ENCODE assay signal across 11 mouse cellular contexts in genomic region chr11:49763555-49763954, GRCm38 (mm10). TPM values are rescaled to one million over a fixed set of nuclear protein-coding genes. Genes with fewer than 3 reads are reported as not detected.
A peak's percentile ranks its signal among the peaks of the same experiment; 100 is the strongest.
DNase-seq lines count a peak whose midpoint lies in the region; ATAC-seq and TF ChIP-seq lines count a peak whose summit lies in the region.
"Had no signal": no experiment of that assay in that cellular context is flagged by ENCODE, and none has a peak within 500 bp of the region (broad histone marks: within the 10 kb centered on the region; RNA-seq: fewer than 3 reads in every experiment).

No protein-coding gene starts in this region.

- no peak overlapping the region for H3K9ac ChIP-seq in forebrain, embryonic 15.5 days (replicated peaks)
- H3K9ac ChIP-seq in kidney, embryonic 15.5 days = no peak overlapping the region
- no peak overlapping the region for H3K9ac ChIP-seq in embryonic facial prominence, embryonic 13.5 days
- no peak overlapping the region for H3K9ac ChIP-seq in neural tube, embryonic 13.5 days
- H3K9ac ChIP-seq: liver, embryonic 13.5 days had no signal

- no peaks in the 10 kb centered on the region for H3K27me3 ChIP-seq in forebrain, embryonic 10.5 days (ENCODE audit: poor library complexity, severe bottlenecking)
- H3K27me3 ChIP-seq in forebrain, embryonic 15.5 days = no peaks in the 10 kb centered on the region
- H3K27me3 ChIP-seq in kidney, embryonic 15.5 days = no peaks in the 10 kb centered on the region
- no peaks in the 10 kb centered on the region for H3K27me3 ChIP-seq in kidney, adult 2 months (replicated peaks; ENCODE audit: control insufficient read depth, insufficient read depth, low read length)
- H3K27me3 ChIP-seq in embryonic facial prominence, embryonic 13.5 days = no peaks in the 10 kb centered on the region
- H3K27me3 ChIP-seq in neural tube, embryonic 13.5 days = no peaks in the 10 kb centered on the region
- H3K27me3 ChIP-seq: liver, embryonic 13.5 days had no signal

- no peak for TF ChIP-seq POLR2A in kidney, adult 2 months (IDR thresholded peaks at IDR 0.05; ENCODE audit: low read depth, low read length)

- no peak for ATAC-seq in forebrain, embryonic 15.5 days (replicated peaks)
- no peak; the same call in 1 of the 2 replicates for ATAC-seq in kidney, embryonic 15.5 days (replicated peaks; ENCODE audit: low FRiP score)
- no peak for ATAC-seq in embryonic facial prominence, embryonic 13.5 days (ENCODE audit: insufficient number of reproducible peaks, insufficient read depth, low FRiP score, low TSS enrichment, low read depth)
- no peak for ATAC-seq in neural tube, embryonic 13.5 days (ENCODE audit: low read depth)
- ATAC-seq in monocyte, adult 5-6 weeks (replicated peaks; ENCODE audit: insufficient number of reproducible peaks, low FRiP score, low TSS enrichment, poor library complexity, severe bottlenecking) = no peak
- ATAC-seq: forebrain, embryonic 14.5 days had no signal

- no peak for TF ChIP-seq CTCF in kidney, adult 2 months (conservative IDR thresholded peaks at IDR 0.05; ENCODE audit: insufficient read depth, insufficient read length, low read depth, low read length)

- no peak overlapping the region for H3K4me3 ChIP-seq in forebrain, embryonic 10.5 days
- H3K4me3 ChIP-seq in forebrain, embryonic 15.5 days = no peak overlapping the region
- H3K4me3 ChIP-seq in kidney, embryonic 15.5 days (replicated peaks) = no peak overlapping the region
- no peak overlapping the region for H3K4me3 ChIP-seq in kidney, adult 2 months (ENCODE audit: insufficient read depth, low read depth, low read length)
- H3K4me3 ChIP-seq in embryonic facial prominence, embryonic 13.5 days = no peak overlapping the region
- no peak overlapping the region for H3K4me3 ChIP-seq in neural tube, embryonic 13.5 days
- H3K4me3 ChIP-seq: liver, embryonic 13.5 days; megakaryocyte, embryonic 14.5 days had no signal

- no peaks in the 10 kb centered on the region for H3K9me3 ChIP-seq in forebrain, embryonic 10.5 days
- no peaks in the 10 kb centered on the region for H3K9me3 ChIP-seq in forebrain, embryonic 15.5 days
- no peaks in the 10 kb centered on the region for H3K9me3 ChIP-seq in kidney, embryonic 15.5 days (replicated peaks)
- no peaks in the 10 kb centered on the region for H3K9me3 ChIP-seq in embryonic facial prominence, embryonic 13.5 days
- no peaks in the 10 kb centered on the region for H3K9me3 ChIP-seq in neural tube, embryonic 13.5 days
- H3K9me3 ChIP-seq: liver, embryonic 13.5 days had no signal

- no peak overlapping the region for H3K4me2 ChIP-seq in forebrain, embryonic 15.5 days (replicated peaks)
- H3K4me2 ChIP-seq in kidney, embryonic 15.5 days = no peak overlapping the region
- no peak overlapping the region for H3K4me2 ChIP-seq in embryonic facial prominence, embryonic 13.5 days
- H3K4me2 ChIP-seq in neural tube, embryonic 13.5 days = no peak overlapping the region

- H3K27ac ChIP-seq in forebrain, embryonic 10.5 days = peak overlapping the region; percentile 79
- H3K27ac ChIP-seq in forebrain, embryonic 15.5 days (replicated peaks) = no peak overlapping the region
- H3K27ac ChIP-seq in kidney, embryonic 15.5 days = peak overlapping the region; percentile 71
- no peak overlapping the region for H3K27ac ChIP-seq in kidney, adult 2 months (ENCODE audit: insufficient read depth, low read depth, low read length)
- peak overlapping the region; percentile 79 for H3K27ac ChIP-seq in embryonic facial prominence, embryonic 13.5 days
- H3K27ac ChIP-seq in neural tube, embryonic 13.5 days (replicated peaks) = 0 out of 2 replicates have a peak overlapping the region, but pooled peaks have one; percentile 5
- H3K27ac ChIP-seq: liver, embryonic 13.5 days had no signal

- H3K4me1 ChIP-seq in forebrain, embryonic 10.5 days = peaks cover 20% of the 10 kb centered on the region
- no peaks in the 10 kb centered on the region for H3K4me1 ChIP-seq in forebrain, embryonic 15.5 days
- H3K4me1 ChIP-seq in kidney, embryonic 15.5 days = peaks cover 18% of the 10 kb centered on the region
- 0 out of 2 replicates have a peak, but pooled peaks cover 4% of the 10 kb centered on the region for H3K4me1 ChIP-seq in kidney, adult 2 months (ENCODE audit: control insufficient read depth, insufficient read depth, low read length)
- H3K4me1 ChIP-seq in embryonic facial prominence, embryonic 13.5 days = peaks cover 24% of the 10 kb centered on the region
- H3K4me1 ChIP-seq in neural tube, embryonic 13.5 days (replicated peaks) = peaks cover 12% of the 10 kb centered on the region

- no peak for DNase-seq in forebrain, embryonic 10.5 days (ENCODE audit: extremely low spot score, low spot score)
- DNase-seq in kidney, adult 2 months = no peak
- DNase-seq in right cerebral cortex, adult 18-20 months = no peak
- DNase-seq: liver, embryonic 13.5 days had no signal

- no peaks in the 10 kb centered on the region for H3K36me3 ChIP-seq in forebrain, embryonic 10.5 days (replicated peaks)
- H3K36me3 ChIP-seq in forebrain, embryonic 15.5 days = no peaks in the 10 kb centered on the region
- H3K36me3 ChIP-seq in kidney, embryonic 15.5 days = no peaks in the 10 kb centered on the region
- H3K36me3 ChIP-seq in kidney, adult 2 months (ENCODE audit: control insufficient read depth, insufficient read depth, low read length) = no peaks in the 10 kb centered on the region
- no peaks in the 10 kb centered on the region for H3K36me3 ChIP-seq in embryonic facial prominence, embryonic 13.5 days
- H3K36me3 ChIP-seq in neural tube, embryonic 13.5 days = no peaks in the 10 kb centered on the region
- H3K36me3 ChIP-seq: liver, embryonic 13.5 days had no signal

RNA-seq across cellular contexts. Expression of gene Gfpt2, which starts 30.4 kb away (rescaled TPM):
- 25.8 TPM in 2 replicates for polyA plus RNA-seq in forebrain, embryonic 10.5 days (2016; fragmentation: Nextera tagmentation; extraction: Ambion mirVana)
- polyA plus RNA-seq in forebrain, embryonic 15.5 days (2015; fragmentation: Nextera tagmentation; extraction: Ambion mirVana) = 9.3 and 11.1 TPM in 2 replicates
- polyA plus RNA-seq in kidney, embryonic 15.5 days (2015; fragmentation: Nextera tagmentation; extraction: Ambion mirVana) = 12.4 and 13.8 TPM in 2 replicates
- polyA plus RNA-seq in kidney, adult 2 months (2012; rRNA removed) = 7.1 and 7.9 TPM in 2 replicates
- polyA plus RNA-seq in embryonic facial prominence, embryonic 13.5 days (2015; fragmentation: Nextera tagmentation; extraction: Ambion mirVana) = 27.1 and 35.5 TPM in 2 replicates
- polyA plus RNA-seq in neural tube, embryonic 13.5 days (2015; fragmentation: Nextera tagmentation; extraction: Ambion mirVana) = 4.6 and 6.3 TPM in 2 replicates
- total RNA-seq in monocyte, adult 5-6 weeks (2017) = 0.19 to 1.8 TPM (median 0.49 TPM) in 3 replicates

RNA-seq across cellular contexts. Expression of gene Cnot6, which starts 51.0 kb away (rescaled TPM):
- 60.1 and 63.1 TPM in 2 replicates for polyA plus RNA-seq in forebrain, embryonic 10.5 days (2016; fragmentation: Nextera tagmentation; extraction: Ambion mirVana)
- polyA plus RNA-seq in forebrain, embryonic 15.5 days (2015; fragmentation: Nextera tagmentation; extraction: Ambion mirVana) = 69.9 and 78.7 TPM in 2 replicates
- polyA plus RNA-seq in kidney, embryonic 15.5 days (2015; fragmentation: Nextera tagmentation; extraction: Ambion mirVana) = 67.1 and 70.8 TPM in 2 replicates
- 10.5 and 14.1 TPM in 2 replicates for polyA plus RNA-seq in kidney, adult 2 months (2012; rRNA removed)
- 69.2 and 70.0 TPM in 2 replicates for polyA plus RNA-seq in embryonic facial prominence, embryonic 13.5 days (2015; fragmentation: Nextera tagmentation; extraction: Ambion mirVana)
- polyA plus RNA-seq in neural tube, embryonic 13.5 days (2015; fragmentation: Nextera tagmentation; extraction: Ambion mirVana) = 42.8 and 52.8 TPM in 2 replicates
- 46.7 to 79.0 TPM (median 53.2 TPM) in 3 replicates for total RNA-seq in monocyte, adult 5-6 weeks (2017)

Comparison
In these comparisons a context has a peak if more than half of its experiments do, and no peak if none do; other contexts are left out.
1. H3K27ac ChIP-seq: peak in forebrain, embryonic 10.5 days (single experiment), kidney, embryonic 15.5 days (single experiment), embryonic facial prominence, embryonic 13.5 days (single experiment) and neural tube, embryonic 13.5 days (single experiment); none in forebrain, embryonic 15.5 days (single experiment) and kidney, adult 2 months (single experiment).